Mouse (Mus musculus) gastrocnemius, adult 8-10 months (tissue): ENCODE measurements around the gene Cdc73. TPM values are rescaled to one million over a fixed set of nuclear protein-coding genes. Genes with fewer than 3 reads are reported as not detected.
"Not testable (repeated sequence)": the region's sequence is repeated elsewhere in the genome, so short reads cannot be mapped to it uniquely, and the experiment has no call there.

Source experiments
- DNase-seq, 2 experiments: peaks; one replicate each; pipeline ENCODE4 v3.0.0; 2022; ENCODE audit warnings: low spot score in 2 of 2
- total RNA-seq, 4 experiments: library from RNA; stranded (reverse); gene quantifications; 2 replicates each; pipeline ENCODE4 v1.2.4; 2022

Cdc73 gene
- total RNA-seq, 4 experiments from 2014 or later, result 47.1 to 59.3 (median 52.9) TPM

DNA sequence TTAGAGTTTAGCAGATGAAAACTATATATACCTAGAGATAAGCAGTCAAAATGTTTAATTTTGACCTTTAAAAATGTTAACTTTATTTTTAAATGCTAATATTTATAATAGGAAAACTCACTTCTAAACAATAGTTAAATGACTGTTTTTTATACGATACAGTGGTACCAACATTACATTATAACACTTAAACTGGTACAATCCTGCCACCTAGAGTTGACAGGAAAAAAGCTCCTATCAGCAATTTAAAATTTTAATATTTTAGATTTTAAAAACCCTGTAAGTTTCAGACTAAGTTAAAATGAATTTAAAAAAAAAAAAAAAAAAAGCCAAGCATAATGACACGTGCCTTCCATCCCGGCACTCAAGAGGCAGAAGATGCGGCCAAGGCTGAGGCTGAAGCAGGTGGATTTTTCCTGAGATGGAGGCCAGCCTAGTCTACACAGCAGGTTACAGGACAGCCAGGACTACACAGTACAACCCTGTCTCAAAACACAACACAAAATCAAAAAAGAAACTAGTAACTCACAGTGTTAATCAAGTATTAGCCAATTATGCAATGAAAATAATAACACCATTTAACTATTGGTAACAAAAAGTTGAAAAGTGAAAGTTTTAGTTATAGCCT, 26.8 kb downstream of the Cdc73 start:
- no peak for DNase-seq

DNA sequence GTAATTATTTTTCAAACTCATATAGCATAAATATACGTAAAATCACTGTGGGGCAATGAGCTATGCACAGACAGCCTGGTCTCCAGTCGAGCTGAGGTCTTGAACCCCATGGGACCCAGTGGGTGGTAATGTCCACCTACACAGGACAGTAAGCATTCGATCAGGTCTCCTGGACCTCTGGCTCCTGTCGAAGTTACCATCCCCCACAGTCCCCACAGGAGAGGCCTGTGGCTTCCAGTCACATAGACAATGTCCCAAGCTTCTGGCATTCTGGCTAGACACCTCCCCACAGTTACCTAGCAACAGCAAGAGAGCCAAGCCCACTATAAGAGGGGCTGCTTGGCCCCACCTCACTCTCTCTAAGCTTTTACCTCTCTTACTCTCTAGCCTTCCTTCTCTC, 37.9 kb downstream of the Cdc73 start:
- DNase-seq, result not testable (repeated sequence)

GRCm38 (mm10) chr1:143663197-143663596, 39.5 kb downstream of the Cdc73 start:
- DNase-seq, result no peak

GRCm38 (mm10) chr1:143653646-143654045, 49.0 kb downstream of the Cdc73 start:
- no peak for DNase-seq

GRCm38 (mm10) chr1:143650317-143650716, 52.4 kb downstream of the Cdc73 start:
- DNase-seq, result no peak

DNA sequence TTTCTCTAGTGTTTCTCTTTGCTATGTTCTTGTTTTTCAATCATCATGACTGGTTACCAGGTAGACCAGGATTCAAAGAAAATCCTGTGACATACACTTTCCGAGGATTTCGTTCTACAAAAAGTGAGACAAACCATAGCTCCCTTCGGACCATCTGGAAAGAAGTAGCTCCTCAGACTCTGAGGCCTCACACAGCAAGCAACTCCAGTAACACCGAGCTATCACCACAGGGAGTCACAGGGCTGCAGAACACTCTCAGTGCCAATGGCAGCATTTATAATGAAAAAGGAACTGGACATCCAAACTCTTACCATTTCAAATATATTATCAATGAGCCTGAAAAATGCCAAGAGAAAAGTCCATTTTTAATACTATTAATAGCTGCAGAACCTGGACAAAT, 56.5 kb downstream of the Cdc73 start:
- no peak for DNase-seq

- DNase-seq, result no peak
These were observed 57.3 kb downstream of the Cdc73 start for GRCm38 (mm10) chr1:143645386-143645785.

DNA sequence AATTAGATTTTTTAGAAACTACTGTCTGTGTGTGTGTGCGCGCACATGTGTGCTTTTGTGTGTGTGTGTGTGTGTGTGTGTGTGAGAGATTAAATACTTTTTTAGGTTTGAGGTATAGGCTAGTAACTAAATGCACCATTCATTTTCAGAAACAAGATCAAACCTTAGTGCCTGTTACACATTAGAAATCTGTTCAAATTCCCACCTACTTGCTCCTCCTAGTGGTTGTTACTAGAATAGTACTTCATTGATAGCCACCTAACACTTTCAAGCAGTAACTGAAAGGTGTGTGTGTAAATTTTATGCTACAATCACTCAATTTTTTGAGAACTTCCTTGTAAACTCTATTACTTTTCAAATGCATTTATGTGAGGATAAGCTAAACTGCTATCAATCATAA, 58.5 kb downstream of the Cdc73 start:
- no peak for DNase-seq

GRCm38 (mm10) chr1:143640650-143641407, 61.9 kb downstream of the Cdc73 start, which contains the start of gene B3galt2:
Gene B3galt2 (plus strand): TSS chr1:143640664.
- DNase-seq, result no peak

DNA sequence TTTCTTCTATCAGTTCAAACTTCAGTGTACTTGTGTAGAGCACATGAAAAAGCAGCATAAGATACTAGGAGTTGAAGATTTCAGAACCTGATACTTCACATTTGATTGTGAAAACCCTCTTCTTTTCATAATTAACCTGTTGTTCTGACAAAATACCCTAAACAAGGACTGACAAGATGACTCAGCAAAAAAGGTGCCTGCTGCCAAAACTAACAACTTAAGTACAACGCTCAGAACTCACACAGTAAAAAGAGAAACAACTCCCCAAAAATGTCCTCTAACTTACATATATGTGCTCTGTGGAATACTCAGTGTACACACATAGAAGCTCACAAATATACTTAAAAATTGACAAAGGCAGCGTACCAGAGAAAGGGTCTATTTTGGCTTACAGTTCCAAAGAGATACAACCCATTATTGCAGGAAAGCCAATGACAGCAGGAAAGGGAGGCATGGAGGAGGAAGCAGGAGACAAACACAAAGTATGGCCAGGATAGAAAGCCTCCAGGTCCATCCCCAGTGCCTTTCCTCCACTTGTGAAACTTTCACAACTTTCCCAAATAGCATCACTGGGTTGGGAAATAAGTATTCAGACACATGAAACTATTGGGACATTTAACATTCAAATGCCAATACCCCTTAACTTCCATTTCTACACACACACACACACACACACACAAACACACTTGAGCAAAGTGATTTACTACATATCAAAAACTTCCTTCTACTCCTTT, 69.7 kb downstream of the Cdc73 start:
- DNase-seq, result no peak

- DNase-seq, result no peak
These were observed 70.3 kb downstream of the Cdc73 start for GRCm38 (mm10) chr1:143632361-143632760.

GRCm38 (mm10) chr1:143631337-143631736, 71.4 kb downstream of the Cdc73 start:
- DNase-seq, result no peak

DNA sequence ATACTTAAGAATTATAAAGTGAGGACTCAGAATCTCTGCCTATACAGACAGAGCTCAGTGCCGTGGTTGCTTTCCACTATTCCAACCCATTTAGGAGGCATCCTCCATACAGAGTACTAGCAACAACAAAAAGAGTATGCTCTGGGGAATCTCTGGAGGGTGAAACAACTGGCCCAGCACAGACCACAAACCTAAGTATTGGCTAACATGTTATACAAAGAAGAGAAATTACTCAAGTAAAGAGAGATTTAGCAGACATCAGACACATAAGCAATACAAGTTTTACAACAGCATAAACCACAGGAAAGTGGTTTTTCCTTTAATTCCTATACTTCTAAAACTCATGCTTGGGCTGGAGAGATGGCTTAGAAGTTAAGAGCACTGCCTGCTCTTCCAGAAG, 80.1 kb downstream of the Cdc73 start:
- no peak for DNase-seq

- DNase-seq, result no peak
These were observed 80.8 kb downstream of the Cdc73 start for GRCm38 (mm10) chr1:143621930-143622329.

GRCm38 (mm10) chr1:143619760-143620159, 82.9 kb downstream of the Cdc73 start:
- DNase-seq, result no peak

DNA sequence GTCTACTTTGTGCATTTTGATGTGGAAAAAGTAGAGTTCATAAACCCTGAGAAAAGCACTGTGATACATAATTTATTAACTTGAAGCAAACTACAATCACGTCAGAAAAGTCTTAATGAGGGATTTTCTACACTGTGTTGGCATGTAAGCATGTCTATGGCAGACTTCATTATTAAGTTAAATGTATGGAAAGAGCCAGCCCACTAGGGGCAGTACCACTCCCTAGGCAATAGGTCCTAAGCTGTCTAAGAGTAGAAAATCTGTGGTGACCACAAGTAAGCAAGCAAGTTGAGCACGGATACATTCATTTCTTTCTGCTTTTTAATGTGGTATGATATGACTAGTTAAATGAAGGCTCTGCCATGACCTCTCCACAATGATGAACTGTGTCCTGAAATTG, 89.8 kb downstream of the Cdc73 start:
- no peak for DNase-seq

DNA sequence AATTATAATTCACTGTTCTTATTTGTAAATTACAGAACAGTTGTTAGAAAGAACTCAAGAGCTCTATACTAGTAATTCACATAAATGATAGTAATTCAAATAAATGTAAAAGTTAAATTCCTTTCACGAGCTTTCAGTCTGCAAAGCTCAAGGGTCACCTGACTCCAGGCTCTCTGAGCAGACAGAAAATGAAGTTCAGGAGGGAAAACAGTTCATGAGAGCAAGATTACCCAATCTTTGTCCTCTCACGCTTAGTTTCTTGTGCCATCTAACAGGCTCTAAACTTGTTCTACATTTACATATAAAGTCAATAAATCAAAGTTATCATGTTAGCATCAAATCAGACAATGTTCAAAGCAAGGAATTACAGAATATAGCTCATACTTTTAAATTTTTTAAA, 93.8 kb downstream of the Cdc73 start:
- DNase-seq, result no peak

GRCm38 (mm10) chr1:143596864-143597263, 105.8 kb downstream of the Cdc73 start:
- no peak for DNase-seq

- no peak for DNase-seq
These were observed 125.7 kb downstream of the Cdc73 start for GRCm38 (mm10) chr1:143576824-143577543.

GRCm38 (mm10) chr1:143558235-143558634, 144.5 kb downstream of the Cdc73 start:
- no peak for DNase-seq

DNA sequence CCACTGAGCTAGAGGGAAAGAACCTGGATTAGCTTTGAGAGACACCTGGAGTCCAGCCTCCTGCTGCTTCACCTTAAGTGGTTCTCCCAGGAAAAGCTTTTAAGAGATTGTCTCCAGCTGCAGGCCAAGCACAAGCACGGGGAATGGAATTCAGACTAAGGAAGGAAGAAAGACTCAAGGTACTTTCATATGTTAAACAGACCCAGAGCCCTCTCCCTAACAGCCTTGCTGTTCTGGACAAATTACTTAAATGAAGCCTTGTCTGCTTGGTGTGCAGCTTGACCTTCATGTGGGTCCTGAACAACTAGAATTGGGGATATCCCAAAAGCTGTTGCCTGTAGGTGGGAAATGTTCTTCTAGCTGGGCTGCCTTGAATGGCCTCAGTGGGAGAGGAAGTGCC, 147.2 kb downstream of the Cdc73 start:
- DNase-seq, result no peak

- no peak for DNase-seq
These were observed 148.1 kb downstream of the Cdc73 start for GRCm38 (mm10) chr1:143554621-143555020.
